Mouse (Mus musculus) activated CD4-positive, CD25-positive, alpha-beta regulatory T cell, adult 4 months (primary cell): ENCODE measurements around the gene Sema3f. TPM values are rescaled to one million over a fixed set of nuclear protein-coding genes. Genes with fewer than 3 reads are reported as not detected.

Experiments used
- ATAC-seq: one replicate; pipeline ENCODE4 v1.8.0; 2017
- polyA plus RNA-seq, 2 experiments: library from polyadenylated mRNA; unstranded; fragments of 100-300 nt; shearing (Covaris generic); gene quantifications; one replicate each; pipeline ENCODE4 v1.2.1; 2017

The Sema3f gene
- polyA plus RNA-seq, 2 experiments from 2014 or later, result not detected

DNA sequence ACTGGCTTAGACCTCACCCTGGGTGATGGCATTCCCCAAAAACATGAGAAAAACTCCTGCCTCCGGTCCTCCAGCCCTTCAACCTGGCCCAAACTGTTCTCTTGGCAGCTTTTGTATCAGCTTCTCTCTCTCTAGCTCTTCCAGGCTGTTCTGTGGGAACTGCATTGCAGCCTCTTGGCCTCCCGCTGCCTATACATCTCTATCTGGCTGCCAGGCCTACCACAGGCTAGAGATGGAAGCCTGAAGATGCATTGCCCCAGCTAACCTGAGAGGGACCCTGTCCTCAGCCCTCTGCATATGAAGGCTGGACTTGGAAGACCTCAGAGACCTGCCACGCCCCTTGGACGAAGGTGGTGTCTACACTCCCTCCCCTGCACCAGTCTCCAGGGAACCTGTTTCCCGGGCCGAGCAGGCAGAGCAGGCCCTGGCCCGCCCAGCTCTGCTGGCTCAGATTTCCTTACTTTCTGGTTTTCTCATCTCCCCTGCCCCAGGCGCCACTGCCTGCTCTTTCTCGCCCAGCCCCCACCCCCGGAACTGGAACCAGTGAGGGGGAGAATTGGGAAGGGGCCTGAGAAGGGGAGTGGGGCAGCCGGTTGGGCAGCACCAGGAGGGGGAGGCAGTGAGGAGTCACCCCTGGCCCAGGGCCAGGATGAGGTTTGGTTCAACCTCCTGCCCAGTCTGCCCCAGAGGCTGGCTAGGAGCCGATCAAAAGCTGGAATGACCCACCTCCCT lies 4.1 kb upstream of the Sema3f start:
- no peak for ATAC-seq

GRCm38 (mm10) chr9:107709096-107709696 lies 1.1 kb downstream of the Sema3f start:
- ATAC-seq, result no peak

GRCm38 (mm10) chr9:107708439-107709095 lies 1.7 kb downstream of the Sema3f start:
- ATAC-seq, result no peak

GRCm38 (mm10) chr9:107707701-107708438 lies 2.4 kb downstream of the Sema3f start:
- no peak for ATAC-seq

DNA sequence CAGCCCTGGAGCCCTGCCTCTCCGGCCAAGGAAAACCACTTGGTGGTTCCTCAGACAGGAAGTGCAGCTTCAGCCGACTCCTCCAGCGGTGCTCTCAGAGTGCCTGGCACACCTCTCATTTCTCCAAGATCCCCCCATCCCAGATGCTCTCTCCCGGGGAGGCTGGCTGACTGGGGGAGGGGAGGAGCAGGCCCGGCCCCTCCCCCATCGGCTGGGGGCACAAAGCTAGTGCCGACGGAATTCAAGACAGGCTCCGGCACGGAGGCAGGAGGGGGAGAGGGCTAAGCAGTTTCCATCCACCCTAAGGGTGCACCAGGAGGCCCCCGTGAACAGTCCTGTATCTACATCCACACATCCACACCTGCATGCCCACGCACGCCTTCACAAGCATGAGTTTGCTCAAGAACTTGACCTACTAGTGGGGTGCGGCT lies 3.5 kb downstream of the Sema3f start:
- ATAC-seq, result no peak

DNA sequence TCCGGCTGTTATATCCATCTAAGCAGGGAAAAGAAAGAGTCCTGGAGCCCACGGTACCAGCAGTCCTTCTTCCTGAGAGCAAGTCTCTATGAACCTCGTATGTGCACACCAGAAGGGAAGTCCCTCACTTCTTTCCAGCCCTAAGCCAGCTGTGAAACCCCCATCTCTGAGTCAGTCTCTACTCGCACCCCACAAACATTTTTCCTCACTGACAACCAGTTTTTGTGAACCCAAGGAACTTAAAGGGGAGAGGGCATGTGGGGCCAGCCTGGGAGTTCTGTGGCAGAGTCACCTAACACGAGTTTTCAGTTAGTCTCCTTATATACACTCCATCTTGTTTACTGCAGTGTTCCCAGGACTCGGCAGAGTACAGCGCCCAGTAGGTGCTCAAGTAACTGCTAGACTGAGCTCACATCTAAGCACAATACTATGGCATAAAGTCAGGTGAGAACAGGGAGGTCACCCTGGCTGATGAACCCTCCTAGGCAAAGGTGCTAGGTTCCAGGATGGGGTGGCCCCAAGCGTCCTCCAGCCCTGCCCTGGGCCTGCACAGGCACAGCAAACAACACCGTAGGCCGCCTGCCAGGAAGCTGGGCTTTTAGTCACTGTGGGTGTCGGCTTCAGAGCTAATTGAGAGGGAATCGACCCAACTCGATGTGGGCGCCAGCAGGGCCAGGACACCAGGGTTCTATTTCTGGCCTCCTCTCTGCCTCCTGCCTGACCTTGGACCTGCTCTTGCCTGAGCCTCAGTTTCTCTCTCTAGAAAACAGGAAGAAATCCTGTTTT lies 6.7 kb downstream of the Sema3f start:
- no peak for ATAC-seq

- ATAC-seq, result no peak
These were observed 7.6 kb downstream of the Sema3f start for GRCm38 (mm10) chr9:107702606-107703185.

- no peak for ATAC-seq
These were observed 8.7 kb downstream of the Sema3f start for GRCm38 (mm10) chr9:107701594-107701993.

DNA sequence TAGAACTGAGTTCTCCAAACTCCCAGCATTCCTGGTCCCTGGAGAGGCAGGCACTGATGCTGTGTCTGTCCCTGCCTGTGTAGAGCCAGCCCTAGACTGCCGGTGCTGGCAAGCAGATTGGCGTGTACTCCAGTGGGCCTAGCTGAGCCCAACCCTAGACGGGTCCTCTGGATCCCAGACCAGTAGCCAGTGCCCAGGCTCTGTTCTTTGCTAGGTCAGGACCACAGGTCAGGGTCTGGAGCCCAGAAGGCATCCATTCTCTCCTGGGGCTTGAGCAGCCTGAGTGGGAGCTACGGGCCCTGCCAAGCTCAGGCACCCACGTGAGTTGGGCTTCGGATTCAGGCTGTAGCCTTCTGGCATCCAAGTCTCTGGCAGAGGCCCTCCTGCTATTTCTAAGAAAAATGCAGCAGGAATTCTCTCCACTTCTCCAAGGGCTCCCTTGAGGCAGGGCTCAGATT lies 10.1 kb downstream of the Sema3f start:
- ATAC-seq, result no peak

- no peak for ATAC-seq
These were observed 10.8 kb downstream of the Sema3f start for GRCm38 (mm10) chr9:107699376-107699980.

DNA sequence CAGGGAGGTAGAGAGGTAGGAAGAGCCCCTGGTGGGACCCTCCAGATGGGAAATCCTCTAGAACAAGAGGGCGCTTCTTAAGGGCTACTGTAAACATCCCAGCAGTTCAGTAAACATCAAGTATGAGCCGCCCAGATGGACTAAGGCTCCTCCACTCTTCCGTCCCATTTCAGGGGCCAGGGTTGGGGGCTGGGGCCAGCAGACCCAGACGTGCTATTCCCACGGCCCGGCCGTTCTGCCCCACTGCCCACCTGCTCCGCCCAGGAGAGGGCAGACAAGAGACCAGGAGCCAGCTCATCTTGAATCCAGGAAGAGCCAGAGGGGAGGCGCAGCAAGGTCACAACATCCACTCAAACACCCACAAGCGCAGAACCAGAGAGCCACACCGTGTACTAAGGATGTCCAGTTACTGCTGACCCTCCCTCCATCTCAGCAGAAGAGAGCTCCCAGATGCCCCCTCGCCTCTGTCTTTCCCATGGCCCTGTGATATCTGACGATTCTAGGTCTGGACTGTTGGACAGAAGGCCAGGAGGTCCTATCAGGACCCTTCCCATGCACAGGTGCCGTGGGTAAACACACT lies 11.6 kb downstream of the Sema3f start:
- ATAC-seq, result no peak

- ATAC-seq, result no peak
These were observed 12.3 kb downstream of the Sema3f start for GRCm38 (mm10) chr9:107697811-107698521.

GRCm38 (mm10) chr9:107696845-107697610 lies 13.2 kb downstream of the Sema3f start:
- no peak for ATAC-seq

DNA sequence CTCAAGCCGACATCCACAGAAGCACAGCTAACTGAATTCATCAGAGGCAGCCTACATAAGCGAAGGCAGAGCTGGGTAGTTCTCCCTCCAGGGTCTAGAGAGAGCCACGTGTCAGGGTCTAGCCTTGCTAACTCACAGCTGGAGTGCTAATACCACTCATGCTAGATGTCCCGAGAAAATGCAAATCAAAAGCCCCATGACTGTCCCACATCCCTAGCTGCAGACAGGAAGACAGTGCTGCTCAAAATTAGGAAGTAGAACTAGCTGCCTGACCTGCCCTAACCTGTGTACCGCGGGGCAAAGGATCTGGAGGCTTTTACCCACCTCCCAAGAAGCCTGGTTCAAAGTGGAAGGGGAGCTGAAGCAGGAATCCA lies 14.2 kb downstream of the Sema3f start:
- no peak for ATAC-seq

DNA sequence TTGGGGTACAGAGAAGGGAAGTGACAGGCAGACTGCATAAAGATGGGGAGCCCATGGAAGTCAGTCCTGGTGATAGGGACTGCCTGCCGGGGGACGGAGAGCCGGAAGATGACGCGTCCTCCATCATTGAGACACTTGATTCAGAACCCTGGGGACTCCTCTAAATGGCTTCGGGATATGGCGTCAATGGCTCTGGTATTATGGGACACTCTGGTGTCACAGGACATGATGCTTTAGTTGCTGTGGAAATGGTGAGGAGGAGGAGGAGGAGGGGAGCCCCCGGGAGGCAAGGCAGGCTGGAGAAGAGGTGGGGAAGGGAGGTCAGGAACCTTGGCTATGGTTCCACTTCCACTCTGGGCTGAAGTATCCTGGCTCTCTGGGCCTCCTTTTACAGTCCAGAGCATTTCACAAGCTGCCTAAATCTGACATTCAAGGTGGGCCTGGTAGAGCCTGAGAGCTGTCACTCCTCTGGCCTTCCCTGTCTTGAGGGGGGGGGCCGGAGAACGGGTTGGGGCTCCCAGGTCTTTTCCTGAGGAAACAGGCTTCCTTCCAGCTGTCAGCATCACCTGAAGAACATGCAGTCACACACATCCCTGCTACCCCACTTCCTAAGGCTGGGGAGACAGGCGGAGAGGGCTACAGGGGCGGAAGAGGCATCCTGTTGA lies 14.7 kb downstream of the Sema3f start:
- no peak for ATAC-seq

- ATAC-seq, result no peak
These were observed 15.6 kb downstream of the Sema3f start for GRCm38 (mm10) chr9:107694627-107695026.

- ATAC-seq, result no peak
These were observed 16.8 kb downstream of the Sema3f start for GRCm38 (mm10) chr9:107693433-107693987.

GRCm38 (mm10) chr9:107692785-107693184 lies 17.5 kb downstream of the Sema3f start:
- no peak for ATAC-seq

DNA sequence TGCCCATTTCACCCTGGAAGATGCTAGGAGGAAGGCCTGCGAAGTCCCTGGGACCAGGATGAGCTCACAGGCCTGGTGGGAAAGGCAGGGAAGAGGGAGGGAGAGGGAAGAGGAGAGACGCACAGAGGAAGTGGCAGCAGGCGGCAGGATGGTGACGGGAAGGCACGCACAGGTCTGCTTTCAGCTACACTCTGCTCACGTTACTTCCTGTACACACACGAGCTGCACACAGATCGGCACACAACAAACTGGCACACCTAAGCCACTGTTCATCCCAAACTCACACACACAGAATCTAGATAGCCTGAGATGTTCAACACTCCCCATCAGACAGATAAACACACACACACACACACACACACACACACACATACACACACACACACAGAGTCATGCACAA lies 19.9 kb downstream of the Sema3f start:
- no peak for ATAC-seq
